Mouse (Mus musculus) left cerebral cortex, postnatal 25 days (tissue): ENCODE data around the gene Peli1. TPM values are rescaled to one million over a fixed set of nuclear protein-coding genes. Genes with fewer than 3 reads are reported as not detected.

Source experiments
- DNase-seq, 2 experiments: peaks; one replicate each; pipeline ENCODE4 v3.0.0; 2022; ENCODE audit warnings: low spot score in 2 of 2, mixed read lengths in 1 of 2
- intact Hi-C: fragments of 180-260 bp; cut with DNase I; formaldehyde crosslinking; loops from one replicate; pipeline ENCODE4 v1.15.1; 2025
- total RNA-seq, 2 experiments: library from RNA; stranded (reverse); gene quantifications; 2 replicates each; pipeline ENCODE4 v1.2.3; 2021

Peli1 gene
- total RNA-seq, 2 experiments from 2014 or later: 44.9 to 45.0 TPM

DNA sequence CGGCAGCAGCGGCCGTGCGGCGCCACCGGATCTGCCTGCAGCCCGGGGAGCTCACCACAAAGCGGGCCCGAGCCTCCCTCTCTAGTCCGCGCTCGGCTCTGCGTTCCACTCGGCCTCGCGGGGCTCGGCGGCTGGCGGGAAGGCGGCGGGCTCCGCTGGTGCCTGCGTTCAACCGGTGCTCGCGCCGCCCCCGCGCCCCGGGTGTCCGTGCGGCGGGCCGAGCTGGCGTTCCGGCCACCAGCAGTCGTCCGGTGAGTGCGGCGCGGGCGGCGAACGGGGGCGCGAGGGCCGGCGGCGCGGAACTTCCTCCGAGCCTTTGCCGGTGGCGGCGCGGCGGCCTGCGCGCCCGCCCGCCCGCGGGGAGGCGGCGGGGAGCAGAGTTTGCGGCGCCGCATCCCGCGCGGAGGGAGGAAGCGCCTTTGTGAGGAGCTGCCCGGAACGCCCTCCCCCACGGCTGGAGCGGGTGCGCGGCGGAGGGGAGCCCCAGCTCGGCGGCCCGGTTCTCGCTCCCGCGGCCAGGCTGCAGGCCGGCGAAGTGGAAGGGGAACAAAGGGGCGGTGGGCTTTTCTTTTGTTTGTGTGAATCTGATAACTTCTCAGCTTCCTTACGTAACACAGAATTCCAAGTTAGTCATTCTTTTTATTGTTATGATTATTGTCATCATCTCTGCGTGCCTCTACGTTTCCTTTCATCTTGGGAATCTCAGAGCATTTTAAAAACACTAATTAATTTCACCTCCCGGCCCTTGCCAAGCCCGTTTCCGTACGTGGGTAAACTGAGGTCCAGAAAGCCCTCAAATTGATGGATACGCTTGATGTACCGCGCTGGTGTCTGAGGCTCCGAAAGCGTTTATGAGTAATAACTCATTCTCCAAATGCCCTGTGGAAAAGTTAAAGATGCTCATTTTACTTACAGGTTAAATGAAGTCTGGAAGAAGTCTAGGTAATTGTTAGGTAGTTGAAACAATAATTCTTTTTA, 626 bp downstream of the Peli1 start:
- intact Hi-C loops: loop anchor here (1.0 to 10.0 kb wide), 5 partner anchors 83 to 363 kb away; partner anchors contain the start of gene Vps54
- peak; percentile 63 to 76 for DNase-seq

DNA sequence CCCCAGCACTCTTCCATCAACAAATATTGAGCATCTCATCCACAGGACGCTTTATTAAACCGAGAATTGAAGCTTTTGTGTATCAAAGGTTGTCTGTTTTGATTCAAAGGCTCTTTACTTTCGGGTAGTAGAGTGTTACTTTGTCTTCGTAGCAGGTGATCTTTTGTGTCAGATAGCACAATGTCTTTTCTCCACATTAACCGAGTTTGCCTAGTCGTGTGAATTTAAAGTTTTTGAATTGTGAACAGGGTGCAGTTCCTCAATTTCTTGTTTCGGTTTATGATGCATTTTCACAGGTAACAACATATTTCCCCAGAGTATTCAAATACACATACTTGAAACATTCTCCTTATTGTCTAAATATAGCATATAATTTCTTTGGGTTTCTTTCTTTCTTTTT, 1.5 kb downstream of the Peli1 start:
- intact Hi-C loops: loop anchor here (5.0 to 10.0 kb wide), 3 partner anchors 105 to 362 kb away; partner anchors contain the start of gene Vps54
- no peak for DNase-seq

DNA sequence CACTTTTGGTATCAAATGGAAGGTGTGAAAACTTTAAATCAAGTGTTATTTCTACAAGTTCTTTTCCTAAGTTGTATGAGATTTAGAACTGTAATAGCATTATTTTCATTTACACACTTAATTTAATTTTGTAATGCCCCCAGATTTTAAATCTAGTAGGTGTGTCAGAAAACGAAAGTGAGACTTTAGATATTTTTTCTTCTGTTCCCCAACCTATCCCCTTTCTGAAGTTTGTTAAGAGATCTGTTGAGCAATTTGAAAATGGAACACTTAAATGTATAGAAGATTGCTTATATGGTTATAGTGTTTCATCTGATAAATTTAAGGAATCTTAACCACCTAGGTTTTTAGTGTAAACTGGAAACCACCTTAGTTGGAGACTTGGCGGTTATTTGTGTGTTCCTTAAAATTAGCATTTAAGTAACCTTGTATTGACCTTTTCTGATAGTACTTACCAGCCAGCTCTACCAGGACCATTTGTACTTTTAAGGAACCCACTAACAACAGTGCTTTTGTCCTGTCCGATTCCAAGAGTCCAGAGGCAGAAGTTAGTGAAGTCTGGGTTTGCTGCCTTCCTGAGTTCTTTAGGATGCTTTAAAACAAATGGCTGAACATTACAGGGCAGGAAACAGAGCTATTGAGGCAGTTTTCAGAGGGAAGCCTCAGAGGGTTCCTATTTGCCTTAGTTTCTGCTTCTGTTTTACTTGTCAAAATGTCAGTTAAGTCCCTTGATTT, 2.2 kb downstream of the Peli1 start:
- intact Hi-C loops: loop anchor here (5.0 to 10.0 kb wide), 3 partner anchors 106 to 362 kb away; partner anchors contain the start of gene Vps54
- DNase-seq: no peak

DNA sequence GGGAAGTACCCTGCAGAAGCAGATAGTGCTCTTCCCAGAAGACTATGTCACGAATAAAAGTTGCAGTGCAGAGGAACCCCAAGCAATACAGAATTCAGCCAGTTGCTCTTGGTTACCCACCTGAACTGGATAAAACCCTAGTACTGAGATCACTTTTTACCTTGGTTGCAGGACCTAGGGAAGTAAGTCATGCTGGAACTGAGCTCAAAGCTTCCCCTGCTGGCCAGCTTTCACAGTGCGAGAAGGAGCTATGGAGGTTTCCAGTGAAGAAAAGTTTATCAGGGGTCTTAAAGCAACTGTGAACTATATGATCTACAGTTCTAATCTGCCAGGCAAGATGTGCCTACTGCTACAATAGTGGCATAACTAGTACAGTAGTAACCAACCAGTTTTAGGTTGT, 5.5 kb downstream of the Peli1 start:
- intact Hi-C loops: loop anchor here (10.0 kb wide), 1 partner anchor 358 kb away; no protein-coding TSS in a partner anchor
- no peak for DNase-seq

DNA sequence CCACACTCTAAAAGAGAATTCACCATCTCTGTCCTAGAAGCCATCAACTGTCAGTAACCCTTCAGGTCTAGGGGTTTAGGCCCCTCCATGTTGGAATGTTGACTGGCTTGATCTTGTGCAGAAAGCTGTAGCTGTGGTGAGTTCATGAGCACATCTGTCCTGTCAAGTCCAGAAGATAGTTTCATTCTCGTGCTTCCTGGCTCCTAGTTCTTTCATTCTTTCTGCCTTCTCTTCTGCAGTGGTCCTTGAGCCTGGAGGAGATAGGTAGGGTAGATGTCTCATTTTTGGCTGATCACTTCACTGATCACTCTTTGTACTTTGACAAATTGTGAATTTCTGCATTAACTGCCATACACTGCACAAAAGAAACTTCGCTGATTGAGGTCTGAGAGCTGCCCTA, 7.4 kb downstream of the Peli1 start:
- intact Hi-C loops: loop anchor here (10.0 kb wide), 1 partner anchor 356 kb away; no protein-coding TSS in a partner anchor
- DNase-seq: no peak

DNA sequence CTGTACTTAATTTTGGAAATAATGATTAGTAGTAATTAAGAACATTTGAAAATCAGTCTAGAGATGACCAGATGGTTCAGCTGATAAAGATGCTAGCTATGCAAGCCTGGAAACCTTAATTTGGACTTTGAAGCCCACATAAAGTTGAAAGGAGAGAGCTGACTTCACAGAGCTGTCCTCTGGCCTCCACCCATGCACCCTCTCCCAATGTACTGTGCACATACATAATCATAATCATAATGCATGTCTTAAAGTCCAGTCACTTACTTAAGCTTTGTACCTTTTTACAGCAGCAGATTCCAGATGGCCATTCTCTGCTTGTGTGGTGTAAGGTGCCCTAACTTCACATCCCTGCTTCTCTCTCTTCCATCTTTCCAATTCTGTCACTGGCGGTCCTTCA, 9.6 kb downstream of the Peli1 start:
- intact Hi-C loops: no loop called here
- no peak for DNase-seq

DNA sequence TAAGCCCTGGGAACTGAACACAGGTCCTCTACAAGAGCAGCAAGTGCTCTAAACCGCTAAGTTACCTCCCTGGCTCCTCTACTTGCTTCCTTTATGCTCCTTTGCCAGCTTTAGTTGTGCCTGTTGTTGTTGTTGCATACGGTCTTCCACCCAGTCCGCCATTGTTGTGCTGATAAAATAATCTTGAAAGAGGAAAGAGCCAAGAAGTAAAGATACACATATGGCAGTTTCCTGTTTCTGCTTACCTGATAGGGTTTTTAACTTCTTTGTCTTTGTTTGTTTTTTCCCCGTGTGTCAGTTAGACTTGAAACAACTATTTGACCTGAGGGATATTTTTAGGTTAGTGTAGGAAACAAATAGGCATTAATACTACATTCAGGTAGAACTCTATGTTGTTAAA, 10.2 kb downstream of the Peli1 start:
- intact Hi-C loops: no loop called here

DNA sequence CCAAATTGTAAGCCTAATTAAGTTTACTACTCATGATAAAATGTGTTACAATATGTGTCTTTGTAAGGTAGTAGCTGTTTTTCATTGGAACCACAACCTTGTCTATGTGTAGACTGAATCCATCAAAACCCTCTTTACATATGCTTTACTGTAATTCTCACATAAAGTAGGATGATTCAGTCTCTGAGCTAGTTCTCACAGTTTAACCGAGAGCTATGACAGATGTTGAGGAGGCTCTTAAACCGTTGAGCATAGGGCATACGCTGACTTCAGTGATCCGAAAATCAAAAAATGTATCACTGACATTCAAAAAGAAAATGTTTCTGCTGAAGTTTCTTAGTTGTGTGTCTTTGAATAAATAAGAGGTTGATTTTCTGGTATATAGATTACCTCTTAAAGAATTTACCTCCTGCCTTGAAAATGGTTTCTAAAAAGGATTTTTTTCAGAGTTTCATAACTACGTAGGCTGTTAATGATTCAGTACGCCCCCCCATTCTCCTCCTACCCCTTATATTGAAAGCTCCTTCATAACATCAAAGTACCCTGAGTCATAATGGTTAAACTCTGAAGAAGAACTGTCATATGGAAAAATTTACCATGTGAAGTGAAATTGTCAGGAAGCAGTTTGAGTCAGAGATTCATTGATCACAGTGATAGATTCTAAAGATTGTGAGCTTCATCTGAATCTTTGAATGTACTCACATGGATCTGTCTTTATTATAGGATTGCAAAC, 11.3 kb downstream of the Peli1 start:
- DNase-seq: peak in 1 of 2 experiments; percentile 71
- intact Hi-C loops: no loop called here

More for the DNA sequence above, 10.2 kb downstream of the Peli1 start:
- DNase-seq: no peak

DNA sequence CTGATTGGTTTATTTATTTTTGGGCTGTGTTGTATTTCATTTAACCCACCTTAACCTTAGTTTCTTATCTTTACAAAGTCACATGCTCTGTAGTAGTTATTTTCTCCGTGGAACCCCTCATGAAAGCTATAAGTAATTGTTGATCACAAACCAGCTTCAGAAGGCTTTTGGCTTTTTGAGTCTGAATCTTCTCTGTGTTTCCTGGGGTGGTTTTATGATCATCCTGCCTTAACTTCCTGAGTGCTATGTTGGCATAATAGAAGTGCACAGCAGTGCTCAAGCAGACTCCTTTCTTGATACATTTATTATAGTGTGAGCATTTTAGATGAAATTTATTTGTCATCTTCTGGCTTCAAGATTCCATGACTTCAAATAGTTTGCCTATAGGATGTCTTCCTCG, 12.1 kb downstream of the Peli1 start:
- intact Hi-C loops: no loop called here

DNA sequence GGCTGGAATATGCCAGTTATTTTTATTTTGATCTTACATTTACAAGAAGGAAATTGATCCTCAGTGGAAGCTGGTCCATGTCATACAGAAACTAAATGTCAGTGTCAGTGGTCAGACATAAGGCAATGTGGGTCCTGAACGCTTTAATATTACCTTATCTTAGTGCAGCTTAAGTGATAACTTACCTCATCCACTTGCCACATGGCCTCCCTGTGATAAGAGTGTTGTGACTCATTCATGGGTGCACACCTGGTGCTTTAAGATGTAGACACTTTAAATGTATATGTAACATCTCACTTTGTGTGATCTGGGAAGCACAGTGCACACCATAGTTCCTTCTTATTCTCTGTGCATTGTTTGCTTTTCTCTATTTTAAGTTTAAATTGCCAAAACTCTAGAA, 14.3 kb downstream of the Peli1 start:
- intact Hi-C loops: no loop called here

More for the DNA sequence above, 12.1 kb downstream of the Peli1 start:
- no peak for DNase-seq

DNA sequence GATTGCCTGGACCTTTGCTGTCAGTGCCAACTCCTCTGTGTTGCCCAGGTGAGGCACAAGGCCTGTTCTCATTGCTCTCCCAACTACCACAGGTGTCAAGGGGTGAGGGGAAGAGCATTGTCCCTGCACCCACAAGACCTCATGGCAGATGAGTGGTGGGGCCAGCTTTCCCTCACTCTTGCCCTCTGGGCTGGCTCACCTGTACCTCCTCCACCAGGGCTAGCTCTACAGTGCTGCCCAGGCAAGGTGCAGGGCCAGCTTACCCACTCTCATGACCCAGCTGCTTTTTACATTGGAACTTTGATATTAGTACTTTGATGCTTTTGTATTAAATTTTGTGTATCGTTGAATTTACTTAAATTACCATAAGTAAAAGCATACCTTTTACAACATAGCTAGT, 16.0 kb downstream of the Peli1 start:
- DNase-seq: no peak
- intact Hi-C loops: no loop called here

More for the DNA sequence above, 14.3 kb downstream of the Peli1 start:
- no peak for DNase-seq

DNA sequence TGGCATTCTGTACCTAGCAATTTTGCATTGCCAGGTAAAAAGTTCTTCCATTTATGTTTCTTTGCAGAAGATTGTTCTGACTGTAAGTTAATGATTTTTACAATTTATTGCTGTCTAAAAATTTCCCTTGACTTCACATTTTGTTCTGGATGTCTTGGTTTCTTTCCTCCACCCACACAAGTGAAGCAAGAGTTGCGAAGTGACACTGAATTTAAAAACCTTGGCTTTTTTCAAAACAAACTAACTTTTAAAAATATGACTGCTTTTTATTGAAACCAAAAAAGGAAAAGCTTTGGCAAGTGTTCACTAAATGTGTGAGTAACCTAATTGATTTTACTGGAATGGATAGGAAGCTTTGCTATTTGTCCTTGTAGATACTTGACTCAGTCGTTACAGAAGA, 18.2 kb downstream of the Peli1 start:
- intact Hi-C loops: no loop called here
- DNase-seq: peak in 1 of 2 experiments; percentile 47

DNA sequence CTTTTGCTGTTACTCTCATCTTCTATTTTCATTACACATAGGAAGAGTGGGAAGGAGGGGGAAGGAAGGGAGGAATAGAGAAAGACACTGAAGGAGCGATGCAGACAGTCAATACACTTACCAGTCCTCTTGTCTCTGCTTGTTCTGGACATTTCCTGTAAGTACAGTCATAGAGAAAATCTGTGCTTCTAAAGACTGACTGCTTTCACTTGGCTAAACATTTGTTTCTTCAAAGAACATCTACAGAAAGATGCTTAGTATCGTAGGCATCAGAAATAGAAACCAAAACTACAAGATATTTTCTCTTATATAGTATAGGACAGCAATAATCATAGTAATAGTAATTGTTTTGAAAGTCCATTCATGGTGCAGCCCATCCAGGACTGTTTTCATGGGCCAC, 23.4 kb downstream of the Peli1 start:
- intact Hi-C loops: no loop called here
- no peak for DNase-seq

DNA sequence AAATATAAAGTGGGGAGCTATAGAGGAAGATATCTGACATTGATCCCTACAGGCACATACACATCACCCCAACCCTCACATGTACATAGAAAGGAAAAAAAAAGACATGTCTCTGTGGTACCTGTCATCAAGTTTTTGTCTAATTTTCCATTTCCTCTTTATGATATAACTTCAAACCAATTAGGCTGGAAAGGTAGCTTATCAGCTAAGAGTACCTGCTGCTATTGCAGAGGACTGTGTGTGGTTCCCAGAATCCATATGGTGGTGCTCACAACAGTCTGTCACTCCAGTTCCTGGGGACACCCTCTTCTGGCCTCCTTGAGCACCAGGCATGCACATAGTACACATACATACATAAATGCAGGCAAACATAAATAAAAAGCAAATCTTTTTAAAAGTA, 24.7 kb downstream of the Peli1 start:
- DNase-seq: no peak
- intact Hi-C loops: no loop called here

DNA sequence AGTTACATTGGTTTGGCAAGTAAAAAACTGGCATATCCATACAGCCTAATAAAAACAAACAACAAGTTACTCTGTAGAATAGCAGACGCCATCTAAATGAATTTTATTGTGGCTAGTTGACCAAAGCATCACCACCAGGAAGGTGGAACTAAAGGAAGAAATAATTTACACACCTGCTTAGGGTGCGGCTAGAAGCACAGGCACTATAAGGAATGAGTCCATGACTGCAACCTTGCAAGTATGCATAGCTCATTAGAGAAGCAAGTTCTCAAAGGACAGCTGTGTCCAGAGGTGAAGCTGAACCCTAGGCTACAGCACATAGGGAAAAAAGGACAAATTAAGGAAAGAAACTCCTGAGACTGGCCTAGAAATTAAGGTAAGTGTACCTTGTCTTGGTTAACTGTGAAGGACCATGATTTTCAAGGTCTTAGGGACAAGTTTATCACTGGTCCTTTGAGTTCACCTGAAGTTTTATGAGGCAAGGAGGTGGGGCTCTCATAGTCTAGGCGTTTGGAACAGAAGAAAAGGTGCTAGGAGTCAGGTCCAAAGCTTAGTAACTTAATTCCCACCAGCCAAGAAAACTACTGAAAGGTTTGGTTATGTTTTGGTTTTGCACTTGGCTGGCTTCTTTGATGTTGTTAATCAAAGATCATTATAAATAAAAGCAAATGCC, 25.7 kb downstream of the Peli1 start:
- no peak for DNase-seq
- intact Hi-C loops: no loop called here

DNA sequence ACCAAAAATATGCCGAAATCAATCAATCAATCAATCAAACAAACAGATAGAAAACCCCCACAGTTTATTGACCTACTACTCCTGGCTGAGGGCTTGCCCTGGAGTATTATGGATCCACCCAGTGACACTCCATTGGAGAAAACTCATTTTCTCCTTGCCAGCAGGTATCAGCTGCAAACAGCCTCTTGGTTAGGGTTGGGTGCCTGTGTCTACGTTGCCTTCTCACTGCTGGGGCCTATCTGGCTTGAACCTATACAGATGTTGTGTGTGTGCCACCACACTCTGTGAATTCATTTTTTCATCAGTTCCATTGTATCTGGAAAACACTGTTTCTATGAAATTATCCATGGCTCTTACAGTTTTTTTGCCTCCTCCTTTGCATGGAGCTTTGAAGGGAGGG, 30.6 kb downstream of the Peli1 start:
- intact Hi-C loops: no loop called here
- DNase-seq: no peak

DNA sequence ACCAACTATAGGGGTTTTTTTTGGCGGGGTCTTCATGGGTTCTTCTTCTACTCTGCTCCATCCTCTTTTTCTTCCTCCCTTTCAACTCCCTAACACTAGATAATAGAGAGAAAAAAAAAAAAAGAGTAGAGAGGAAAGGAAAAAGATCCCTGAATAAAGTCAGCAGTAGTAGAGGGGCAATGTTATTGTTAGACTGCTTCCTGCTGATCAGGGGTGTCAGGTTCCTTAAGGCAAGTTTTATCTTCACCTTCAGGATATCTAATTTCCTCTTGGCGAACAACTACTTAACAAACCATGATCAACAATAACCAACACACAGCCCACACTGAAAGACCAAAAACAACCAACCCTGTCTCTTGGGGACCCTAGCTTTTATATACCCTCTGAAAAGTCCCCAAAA, 31.3 kb downstream of the Peli1 start:
- no peak for DNase-seq
- intact Hi-C loops: no loop called here

DNA sequence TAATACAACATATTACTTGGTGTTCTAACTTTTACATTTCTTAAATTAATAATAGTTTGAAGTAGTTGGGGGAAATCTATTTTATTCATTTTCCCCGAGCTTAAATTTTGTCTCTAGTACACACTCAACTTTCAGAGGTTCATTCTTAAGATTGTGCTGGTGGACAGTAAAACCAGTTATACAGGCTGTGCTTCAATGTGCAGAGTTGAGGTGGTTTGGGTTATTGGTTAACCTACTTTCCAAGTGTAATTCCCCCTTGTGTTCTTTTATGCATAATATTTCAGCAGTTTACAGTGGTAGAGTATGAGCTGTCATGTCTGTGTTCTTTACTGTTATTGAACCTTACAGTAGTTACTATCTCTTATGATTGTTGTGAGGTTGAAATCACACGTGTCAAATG, 40.6 kb downstream of the Peli1 start:
- intact Hi-C loops: no loop called here

DNA sequence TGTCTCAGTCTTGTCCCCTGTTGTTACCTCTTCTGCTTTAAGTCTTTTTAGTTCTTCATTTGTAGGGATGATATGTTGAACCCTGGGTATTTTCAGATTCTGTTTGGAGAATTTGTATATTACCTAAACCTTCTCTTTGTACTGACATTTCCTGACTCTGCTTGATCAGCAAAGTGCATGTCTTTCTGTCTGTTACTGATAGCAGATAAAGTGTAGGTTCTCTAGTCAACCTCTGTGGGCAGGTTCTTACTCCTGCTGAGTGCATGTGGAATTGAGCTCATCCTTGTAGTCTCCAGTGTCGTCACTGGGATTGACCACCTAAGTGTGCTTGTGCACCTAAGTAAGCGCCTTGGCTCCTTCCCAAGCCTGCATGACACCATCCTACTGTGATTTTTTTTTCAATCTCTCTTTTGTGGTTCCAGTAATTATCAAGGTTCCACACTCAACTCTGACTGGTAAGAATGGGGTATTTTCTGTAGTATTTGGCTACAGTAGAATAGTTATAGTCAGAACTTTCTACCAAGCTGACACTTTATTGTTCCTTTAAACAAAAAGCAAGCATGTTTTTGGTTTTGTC, 43.9 kb downstream of the Peli1 start:
- no peak for DNase-seq
- intact Hi-C loops: no loop called here

More for the DNA sequence above, 40.6 kb downstream of the Peli1 start:
- DNase-seq: no peak
